Mouse (Mus musculus): Measurements from ENCODE around the gene Dusp10.

- TF ChIP-seq POLR2A (IDR thresholded peaks at IDR 0.05; ENCODE audit: borderline replicate concordance, extremely low read depth, low read depth, low read length), result no peak
- no peak for TF ChIP-seq CTCF (IDR thresholded peaks at IDR 0.05; ENCODE audit: insufficient read depth, low read length)
Observed at GRCm38 (mm10) chr1:183979814-183980243, 33.3 kb upstream of the Dusp10 start.
